In the genomic region with DNA sequence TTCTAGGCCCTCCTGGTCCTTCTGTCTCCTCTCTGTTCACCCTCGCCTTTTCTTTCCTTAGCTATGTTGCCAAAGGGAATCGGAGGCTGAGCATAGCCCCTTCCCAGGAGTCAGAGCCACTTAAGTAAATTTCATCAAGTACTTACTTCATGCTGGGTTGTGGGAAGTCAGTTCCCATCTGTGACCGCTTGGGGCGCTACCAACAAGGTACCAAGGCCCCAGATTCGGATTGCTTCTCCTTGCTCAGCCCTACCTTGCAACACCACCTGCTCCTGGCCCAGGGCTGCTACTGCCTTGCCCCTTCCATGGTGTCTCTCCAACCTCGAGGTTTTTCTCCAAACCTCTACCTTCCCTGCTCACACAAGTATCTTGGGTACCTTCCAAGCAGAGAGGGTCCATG, we compare ENCODE assay signal across 8 mouse cellular contexts. TPM values are rescaled to one million over a fixed set of nuclear protein-coding genes. Genes with fewer than 3 reads are reported as not detected.
DNase-seq lines count a peak whose midpoint lies in the region; ATAC-seq lines count a peak whose summit lies in the region.

No protein-coding gene starts in this region.

- ATAC-seq in kidney, embryonic 14.5 days (ENCODE audit: low FRiP score, low TSS enrichment) = no peak
- ATAC-seq in erythroblast, adult 5-6 weeks (replicated peaks; ENCODE audit: low FRiP score, poor library complexity, severe bottlenecking) = peak; percentile 79

- H3K9ac ChIP-seq in kidney, embryonic 14.5 days (ENCODE audit: low read depth, low read length) = no peak overlapping the region

- no peaks in the 10 kb centered on the region for H3K27me3 ChIP-seq in kidney, embryonic 14.5 days (ENCODE audit: control insufficient read depth, insufficient read depth, low read length)

- H3K36me3 ChIP-seq in kidney, embryonic 14.5 days (ENCODE audit: control insufficient read depth, insufficient read depth, low read length) = no peaks in the 10 kb centered on the region

- WGBS in kidney, embryonic 14.5 days = 50% methylated on average over 6 of the region's 6 CpGs

- no peak overlapping the region for H3K4me3 ChIP-seq in kidney, embryonic 14.5 days (ENCODE audit: low read length)

- no peak overlapping the region for H3K27ac ChIP-seq in kidney, embryonic 14.5 days (ENCODE audit: low read depth, low read length)

- no peak overlapping the region for H3K4me2 ChIP-seq in kidney, embryonic 14.5 days (replicated peaks; ENCODE audit: low read depth, low read length)

- intact Hi-C loops in left cerebral cortex, postnatal 10 days (cut with DNase I) = no loop called here
- intact Hi-C loops in left cerebral cortex, postnatal 14 days (cut with DNase I) = no loop called here

- peak; percentile 26 for DNase-seq in kidney, postnatal 10 days
- DNase-seq in NIH3T3 (ENCODE audit: low read depth) = peak; percentile 47
- peak; percentile 7 for DNase-seq in spleen, adult 12 weeks (ENCODE audit: low spot score)
- DNase-seq in urinary bladder, adult 2 months (ENCODE audit: low spot score) = no peak
- DNase-seq in left cerebral cortex, postnatal 10 days (ENCODE audit: extremely low spot score in 1 of 2, low spot score in 2 of 2) = no peak
- DNase-seq in left cerebral cortex, postnatal 14 days (ENCODE audit: low spot score in 2 of 2) = no peak

- no peaks in the 10 kb centered on the region for H3K9me3 ChIP-seq in kidney, embryonic 14.5 days (ENCODE audit: control insufficient read depth, low read length)

- no peaks in the 10 kb centered on the region for H3K4me1 ChIP-seq in kidney, embryonic 14.5 days (ENCODE audit: control insufficient read depth, insufficient read depth, low read length)

RNA-seq across cellular contexts. Expression of a gene that starts 5.3 kb away (rescaled TPM):
- polyA plus RNA-seq in kidney, embryonic 14.5 days (2014; fragmentation: Nextera tagmentation; extraction: Ambion mirVana) = 0.96 and 1.5 TPM in 2 replicates
- total RNA-seq in erythroblast, adult 5-6 weeks (2015; ENCODE audit: low replicate concordance) = not detected in 2 replicates
- total RNA-seq in erythroblast, adult 5-6 weeks (2017; ENCODE audit: low replicate concordance) = not detected in 2 replicates
- 5.6 and 6.3 TPM in 2 replicates for polyA plus RNA-seq in urinary bladder, adult 2 months (2012; rRNA removed)
- 100 to 1,000 TPM; 198 to 200 TPM for total RNA-seq in left cerebral cortex, postnatal 10 days (2021)
- total RNA-seq in left cerebral cortex, postnatal 14 days (2021) = 100 to 1,000 TPM; 261 to 278 TPM

RNA-seq across cellular contexts. Expression of a gene that starts 51.7 kb away (rescaled TPM):
- polyA plus RNA-seq in kidney, embryonic 14.5 days (2014; fragmentation: Nextera tagmentation; extraction: Ambion mirVana) = 3.6 and 7.5 TPM in 2 replicates
- 50.1 and 53.1 TPM in 2 replicates for total RNA-seq in erythroblast, adult 5-6 weeks (2015; ENCODE audit: low replicate concordance)
- total RNA-seq in erythroblast, adult 5-6 weeks (2017; ENCODE audit: low replicate concordance) = 19.9 and 25.2 TPM in 2 replicates
- polyA plus RNA-seq in urinary bladder, adult 2 months (2012; rRNA removed) = 8.5 and 12.4 TPM in 2 replicates
- 10 to 100 TPM; 14.1 to 17.8 TPM for total RNA-seq in left cerebral cortex, postnatal 10 days (2021)
- total RNA-seq in left cerebral cortex, postnatal 14 days (2021) = 10 to 100 TPM; 21.7 to 22.1 TPM

RNA-seq across cellular contexts. Expression of a gene that starts 58.7 kb away (rescaled TPM):
- polyA plus RNA-seq in kidney, embryonic 14.5 days (2014; fragmentation: Nextera tagmentation; extraction: Ambion mirVana) = 0.20 and 0.80 TPM in 2 replicates
- not detected in 2 replicates for total RNA-seq in erythroblast, adult 5-6 weeks (2015; ENCODE audit: low replicate concordance)
- not detected in 2 replicates for total RNA-seq in erythroblast, adult 5-6 weeks (2017; ENCODE audit: low replicate concordance)
- 0.93 and 1.5 TPM in 2 replicates for polyA plus RNA-seq in urinary bladder, adult 2 months (2012; rRNA removed)
- total RNA-seq in left cerebral cortex, postnatal 10 days (2021) = 1 to 10 TPM; 2.3 to 2.4 TPM
- 1 to 10 TPM; 3.4 to 3.5 TPM for total RNA-seq in left cerebral cortex, postnatal 14 days (2021)

Comparison
In these comparisons a context has a peak if more than half of its experiments do, and no peak if none do; other contexts are left out.
1. DNase-seq: peak in kidney, postnatal 10 days (single experiment), NIH3T3 (single experiment) and spleen, adult 12 weeks (single experiment); none in urinary bladder, adult 2 months (single experiment), left cerebral cortex, postnatal 10 days (0 of 2) and left cerebral cortex, postnatal 14 days (0 of 2).
2. RNA of a gene that starts 5.3 kb away (total RNA-seq): 261 to 278 TPM in left cerebral cortex, postnatal 14 days and 198 to 200 TPM in left cerebral cortex, postnatal 10 days; not detected in erythroblast, adult 5-6 weeks; every median in the first group is over 100 times any median in the second.